Mouse (Mus musculus): ENCODE measurements at regions not wholly inside any gene's neighbourhood (a gene's known extent, or its start where the extent isn't known, plus 50 kb on each side); places are given as distances from the start of the nearest gene placed in this dataset.

DNA sequence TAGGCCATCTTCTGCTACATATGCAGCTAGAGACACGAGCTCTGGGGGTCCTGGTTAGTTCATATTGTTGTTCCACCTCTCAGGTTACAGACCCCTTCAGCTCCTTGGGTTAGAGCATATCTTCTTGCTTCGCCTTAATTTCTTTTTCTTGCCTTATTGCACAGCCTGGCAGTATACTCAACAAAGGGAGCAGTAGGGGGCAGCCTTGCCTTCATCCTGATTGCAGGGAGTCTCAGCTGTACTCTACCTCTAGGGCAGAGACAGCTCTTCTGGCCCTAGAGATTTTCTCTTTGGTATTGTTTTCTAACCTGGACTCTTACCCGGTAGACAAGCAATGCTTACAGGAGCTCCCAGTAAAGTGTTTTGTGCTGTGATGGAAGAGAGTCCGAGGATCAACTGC, 161.1 kb upstream of the Rpl34 start:
- no peak for DNase-seq
- intact Hi-C loops (cut with DNase I): no loop called here

- no peak for DNase-seq
Measured at GRCm38 (mm10) chr3:130888587-130888986, 158.4 kb upstream of the Rpl34 start.

DNA sequence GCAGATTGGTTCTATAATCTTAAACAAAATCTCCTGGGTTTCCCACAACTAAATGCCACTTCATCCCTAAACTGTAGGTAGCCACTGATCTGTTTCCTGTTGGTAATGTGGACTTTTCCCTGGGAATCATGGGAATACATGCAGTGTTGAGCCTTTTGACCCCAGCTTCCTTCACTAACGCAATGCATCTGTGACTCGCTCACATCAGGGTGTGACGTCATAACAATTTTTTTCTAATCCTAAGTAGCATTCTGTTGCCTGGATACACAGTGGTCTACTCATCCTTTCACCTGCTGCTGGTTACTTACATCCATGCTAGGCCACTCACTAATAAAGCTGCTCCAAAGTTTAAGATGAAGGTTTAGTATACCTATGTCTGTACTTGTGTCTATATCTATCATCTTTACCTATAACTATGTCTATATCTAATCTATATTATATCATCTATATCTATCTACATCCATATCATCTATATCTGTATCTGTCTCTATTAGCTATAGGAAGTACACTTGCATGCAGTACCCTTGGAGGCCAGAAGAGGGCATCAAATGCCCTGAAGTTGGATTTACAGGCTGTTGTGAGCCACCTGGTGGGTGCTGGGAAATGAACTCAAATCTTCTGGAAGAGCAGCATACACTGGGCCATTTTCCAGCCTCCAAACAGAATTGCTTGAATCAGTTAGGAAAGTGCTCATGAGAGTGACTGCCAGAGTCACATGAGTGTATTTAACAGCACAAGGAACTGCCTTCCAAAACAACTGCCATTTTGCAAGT, 157.5 kb upstream of the Rpl34 start:
- intact Hi-C loops (cut with DNase I): no loop called here
- no peak for DNase-seq

More at GRCm38 (mm10) chr3:130888587-130888986, 158.4 kb upstream of the Rpl34 start:
- intact Hi-C loops (cut with DNase I): no loop called here

- intact Hi-C loops (cut with DNase I): no loop called here
Measured at GRCm38 (mm10) chr3:130885974-130886373, 155.8 kb upstream of the Rpl34 start.

GRCm38 (mm10) chr3:130884393-130884792, 154.2 kb upstream of the Rpl34 start:
- intact Hi-C loops (cut with DNase I): no loop called here
- DNase-seq: no peak

More at GRCm38 (mm10) chr3:130885974-130886373, 155.8 kb upstream of the Rpl34 start:
- DNase-seq: no peak

DNA sequence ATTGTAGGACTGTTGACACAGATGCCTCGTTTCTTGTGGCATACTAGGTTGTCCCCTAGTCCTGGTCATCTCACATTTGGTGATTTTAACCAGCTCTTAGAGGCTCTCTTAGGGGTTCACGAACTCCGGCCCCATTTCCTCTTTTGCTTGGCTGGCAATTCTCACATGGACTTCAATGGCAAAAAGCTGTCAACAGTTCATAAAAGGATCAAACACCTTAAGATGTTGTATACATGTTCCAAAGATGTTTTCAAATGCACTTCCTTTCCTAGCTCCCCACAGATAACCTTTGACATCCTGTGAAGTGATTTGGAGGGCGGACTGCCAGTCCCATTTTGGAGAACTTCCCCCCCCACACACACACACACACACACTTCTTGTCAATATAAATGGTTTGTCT, 153.7 kb upstream of the Rpl34 start:
- intact Hi-C loops (cut with DNase I): no loop called here
- DNase-seq: no peak

DNA sequence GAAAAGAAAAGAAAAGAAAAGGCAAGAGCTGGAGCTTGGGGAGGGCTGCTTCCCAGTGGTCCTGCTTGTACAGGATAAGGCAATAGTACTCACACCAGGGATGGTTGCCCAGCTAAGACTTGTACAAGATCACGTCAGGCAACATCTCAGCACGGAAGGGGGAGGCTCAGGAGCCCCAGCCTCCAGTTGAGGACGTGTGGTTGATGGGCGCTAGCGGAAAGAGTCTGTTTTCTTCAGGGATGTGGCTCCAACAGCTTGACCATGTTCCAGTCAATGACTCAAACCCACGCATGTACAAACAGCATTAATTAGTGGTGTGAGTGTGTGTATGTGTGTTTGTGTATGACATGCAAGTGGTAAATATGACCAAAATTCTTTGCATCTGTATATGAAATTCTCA, 153.1 kb upstream of the Rpl34 start:
- intact Hi-C loops (cut with DNase I): no loop called here
- no peak for DNase-seq

- intact Hi-C loops (cut with DNase I): no loop called here
- no peak for DNase-seq
Measured at GRCm38 (mm10) chr3:130880482-130880881, 150.3 kb upstream of the Rpl34 start.

- intact Hi-C loops (cut with DNase I): no loop called here
- no peak for DNase-seq
Measured at GRCm38 (mm10) chr3:130879463-130879862, 149.3 kb upstream of the Rpl34 start.

DNA sequence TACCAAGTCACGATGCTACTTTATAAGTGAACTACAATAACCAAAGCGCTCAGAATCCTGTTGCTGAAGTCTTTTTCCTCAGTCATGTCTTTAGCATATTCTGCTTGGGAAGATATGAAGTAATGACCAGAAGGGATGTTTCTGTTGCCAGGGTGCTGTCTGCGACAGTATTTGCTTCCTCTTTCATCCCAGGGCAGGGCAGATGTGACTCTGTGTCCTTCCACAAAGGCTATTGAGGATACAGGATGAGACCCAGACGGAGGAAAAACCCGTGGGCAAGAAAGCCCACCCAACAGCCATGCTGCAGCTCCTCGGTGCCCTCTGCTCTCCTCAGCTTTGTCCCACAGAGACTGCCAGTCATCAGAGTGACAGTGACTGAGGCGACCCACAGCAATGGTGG, 148.6 kb upstream of the Rpl34 start:
- intact Hi-C loops (cut with DNase I): no loop called here
- no peak for DNase-seq

DNA sequence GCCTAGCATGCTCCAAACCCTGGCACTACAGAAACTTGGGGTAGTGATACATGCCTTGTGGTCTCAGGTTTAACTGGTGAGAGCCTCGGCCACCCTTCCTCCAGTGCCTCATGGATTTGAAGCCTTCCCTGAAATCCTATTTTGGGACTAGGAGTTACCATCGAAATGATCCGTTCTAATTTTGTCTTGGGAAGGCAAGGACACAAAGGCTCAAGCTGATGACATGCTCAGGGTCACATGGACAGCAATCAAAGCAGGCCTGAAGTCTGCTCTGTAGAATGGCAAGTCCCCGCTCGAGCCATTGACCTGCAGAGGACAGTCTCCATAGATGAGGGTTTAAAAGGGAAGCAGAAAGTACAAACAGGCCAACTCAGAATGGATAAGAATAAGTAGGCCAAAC, 147.8 kb upstream of the Rpl34 start:
- DNase-seq: no peak
- intact Hi-C loops (cut with DNase I): no loop called here

GRCm38 (mm10) chr3:130873745-130874144, 143.5 kb upstream of the Rpl34 start:
- intact Hi-C loops (cut with DNase I): no loop called here
- no peak for DNase-seq

- intact Hi-C loops (cut with DNase I): no loop called here
- DNase-seq: no peak
Measured at GRCm38 (mm10) chr3:130866952-130867632, 136.9 kb upstream of the Rpl34 start.

DNA sequence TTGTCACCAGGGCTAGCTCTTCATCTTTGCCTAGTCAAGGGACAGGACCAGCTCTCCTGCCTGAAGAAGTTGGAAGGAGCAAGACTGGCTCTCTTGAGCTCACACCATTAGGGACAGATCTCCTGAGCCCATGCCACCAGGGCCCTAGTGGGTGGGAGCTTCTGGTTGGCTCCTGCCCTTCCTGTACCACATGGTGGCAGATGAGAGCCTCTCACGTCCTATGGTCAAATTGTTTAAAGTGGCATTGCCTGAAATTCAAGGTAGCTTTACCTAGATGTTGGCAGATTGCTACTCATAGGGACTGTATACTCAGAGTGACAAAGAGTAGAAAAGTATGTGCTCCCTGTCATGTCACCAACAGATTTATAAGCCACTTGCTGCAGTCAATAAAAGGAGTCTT, 134.6 kb upstream of the Rpl34 start:
- intact Hi-C loops (cut with DNase I): no loop called here
- DNase-seq: no peak

GRCm38 (mm10) chr3:130863376-130863775, 133.2 kb upstream of the Rpl34 start:
- intact Hi-C loops (cut with DNase I): no loop called here
- no peak for DNase-seq

- intact Hi-C loops (cut with DNase I): no loop called here
- no peak for DNase-seq
Measured at GRCm38 (mm10) chr3:130860315-130860714, 130.1 kb upstream of the Rpl34 start.

DNA sequence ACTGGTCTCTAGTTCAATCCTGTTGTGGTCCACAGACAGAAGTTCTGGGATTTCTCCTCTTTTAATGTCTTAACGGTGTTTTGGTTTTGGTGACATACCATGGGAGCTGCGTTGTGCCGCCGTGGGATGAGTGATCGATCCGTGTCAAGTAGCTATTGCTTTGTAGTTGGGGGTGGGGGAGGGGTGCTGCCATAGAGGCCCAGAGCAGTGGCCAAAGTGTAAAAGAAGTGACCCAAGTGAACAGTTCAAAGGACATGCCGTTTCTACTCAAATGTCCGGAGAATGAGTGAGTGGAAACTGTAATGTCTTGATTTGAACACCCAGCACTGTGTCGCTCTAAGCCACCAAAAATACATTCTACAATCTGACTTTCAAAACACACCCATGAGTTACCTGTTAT, 123.7 kb upstream of the Rpl34 start:
- no peak for DNase-seq
- intact Hi-C loops (cut with DNase I): no loop called here

DNA sequence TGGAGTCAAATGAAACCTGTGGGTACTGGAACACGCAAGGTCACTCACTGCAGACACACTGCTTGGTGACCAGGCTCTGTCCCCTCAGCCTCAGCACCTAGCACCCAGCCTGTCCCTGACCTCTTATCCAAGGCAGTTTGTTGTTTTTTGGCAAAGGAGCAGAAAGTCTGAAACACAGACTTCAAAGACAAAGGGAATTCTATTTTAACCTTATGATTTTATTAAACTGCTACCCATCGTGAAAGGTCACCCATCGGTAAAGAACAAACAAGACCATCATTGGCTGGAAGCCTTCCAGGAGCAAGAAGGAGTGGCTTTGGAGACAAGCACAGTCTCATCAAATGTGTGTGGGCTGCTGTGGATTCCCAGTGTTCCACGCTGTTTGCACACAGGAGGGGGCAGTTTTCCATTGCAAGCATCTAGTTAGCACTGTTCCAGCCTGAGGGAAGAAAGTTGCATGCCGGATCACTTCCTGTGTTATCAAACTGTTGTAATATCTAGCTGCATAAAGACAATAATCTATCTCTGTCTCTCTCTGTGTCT, 120.6 kb upstream of the Rpl34 start:
- DNase-seq: no peak
- intact Hi-C loops (cut with DNase I): no loop called here

DNA sequence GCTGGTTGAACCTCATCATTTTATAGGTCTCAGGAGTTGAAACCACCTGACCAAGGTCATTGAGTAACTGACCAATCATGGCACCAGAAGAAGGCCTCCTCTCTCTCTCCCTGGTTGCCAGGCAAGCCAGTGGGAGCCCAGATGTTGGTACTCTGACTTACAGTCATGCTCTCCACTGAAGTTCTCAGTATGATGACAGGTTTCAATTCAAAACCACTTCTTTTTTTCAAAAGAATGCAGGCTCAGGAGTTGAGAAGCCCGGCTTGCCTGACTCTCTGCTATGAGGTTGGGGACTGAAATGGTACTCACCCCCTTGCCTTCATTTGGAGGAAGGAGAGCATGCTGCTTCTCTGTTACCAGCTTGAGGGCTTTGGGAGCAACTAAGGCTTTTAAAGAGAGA, 111.6 kb upstream of the Rpl34 start:
- intact Hi-C loops (cut with DNase I): no loop called here
- no peak for DNase-seq

DNA sequence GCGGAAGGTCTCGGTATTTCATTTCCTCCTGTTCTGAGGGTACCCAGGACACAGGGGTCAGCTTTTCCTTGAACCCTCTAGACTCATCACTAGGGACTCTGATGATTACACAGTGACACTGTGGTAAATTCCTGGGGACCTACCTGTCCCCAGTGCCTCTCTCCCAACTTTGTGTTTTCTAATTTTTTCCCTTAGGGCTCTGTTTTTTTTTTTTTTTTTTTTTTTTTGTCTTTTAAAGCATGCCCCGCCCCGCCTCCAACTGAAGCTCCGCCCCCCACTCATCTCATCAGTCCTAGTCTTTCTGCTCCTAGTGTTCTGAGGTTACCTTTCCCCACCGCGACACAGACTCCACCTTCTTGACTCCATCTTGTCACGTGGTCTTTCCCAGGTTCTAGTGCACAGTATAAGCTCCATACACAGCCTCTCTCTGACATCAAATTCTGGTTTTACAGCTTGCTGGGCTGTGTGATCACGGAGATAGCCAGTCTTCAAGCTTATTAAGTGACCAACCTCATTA, 109.8 kb upstream of the Rpl34 start:
- no peak for DNase-seq
- intact Hi-C loops (cut with DNase I): no loop called here

- intact Hi-C loops (cut with DNase I): no loop called here
- peak; percentile 32 for DNase-seq
Measured at GRCm38 (mm10) chr3:130838626-130839422, 108.6 kb upstream of the Rpl34 start.

Measured in left cerebral cortex, postnatal 4 days (tissue).